Mouse (Mus musculus) spleen, postnatal 14 days (tissue): Measurements from ENCODE around the gene Cpm.

Source experiments
- DNase-seq, 2 experiments: peaks; one replicate each; pipeline ENCODE4 v3.0.0; 2021 to 2022; ENCODE audit warnings: low spot score in 2 of 2

The Cpm gene

DNA sequence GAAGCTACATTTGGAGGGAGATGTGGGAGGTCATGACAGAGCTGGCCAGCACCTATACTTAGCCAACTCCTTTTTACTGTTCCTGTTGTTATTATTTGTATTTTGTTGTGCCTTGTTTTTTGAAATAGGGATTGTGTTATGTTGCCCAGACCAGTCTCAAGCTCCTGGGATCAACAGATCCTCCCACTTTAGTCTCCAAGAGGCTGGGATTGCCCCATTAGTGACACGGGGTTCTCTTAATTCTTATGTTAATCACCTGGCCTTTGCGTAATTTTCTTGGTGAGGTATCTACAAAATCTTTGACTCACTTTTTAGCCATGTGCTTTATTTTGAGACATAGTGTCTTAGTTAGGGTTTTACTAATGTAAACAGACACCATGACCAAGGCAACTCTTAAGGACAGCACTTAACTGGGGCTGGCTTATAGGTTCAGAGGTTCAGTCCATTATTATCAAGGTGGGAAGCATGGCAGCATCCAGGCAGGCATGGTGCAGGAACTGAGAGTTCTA lies 18.7 kb downstream of the Cpm start:
- no peak for DNase-seq

DNA sequence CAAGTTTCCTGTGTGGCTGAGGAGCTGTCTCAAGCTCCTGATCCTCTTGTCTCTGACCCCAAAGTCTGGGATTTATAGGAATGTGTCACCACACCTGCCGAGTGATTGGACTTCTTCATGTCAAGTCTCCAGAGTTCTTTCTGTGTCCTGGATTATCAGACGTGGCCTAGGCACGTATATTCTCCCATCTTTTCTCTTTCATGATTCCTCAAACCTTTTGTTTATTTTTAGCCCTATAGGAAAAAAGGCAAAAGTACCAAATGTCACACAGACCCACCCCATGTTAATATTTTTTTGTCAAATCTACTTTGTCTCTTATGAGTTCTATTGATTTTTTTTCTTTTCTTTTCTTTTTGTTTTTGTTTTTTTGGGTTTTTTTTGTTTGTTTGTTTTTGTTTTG lies 19.3 kb downstream of the Cpm start:
- no peak for DNase-seq

DNA sequence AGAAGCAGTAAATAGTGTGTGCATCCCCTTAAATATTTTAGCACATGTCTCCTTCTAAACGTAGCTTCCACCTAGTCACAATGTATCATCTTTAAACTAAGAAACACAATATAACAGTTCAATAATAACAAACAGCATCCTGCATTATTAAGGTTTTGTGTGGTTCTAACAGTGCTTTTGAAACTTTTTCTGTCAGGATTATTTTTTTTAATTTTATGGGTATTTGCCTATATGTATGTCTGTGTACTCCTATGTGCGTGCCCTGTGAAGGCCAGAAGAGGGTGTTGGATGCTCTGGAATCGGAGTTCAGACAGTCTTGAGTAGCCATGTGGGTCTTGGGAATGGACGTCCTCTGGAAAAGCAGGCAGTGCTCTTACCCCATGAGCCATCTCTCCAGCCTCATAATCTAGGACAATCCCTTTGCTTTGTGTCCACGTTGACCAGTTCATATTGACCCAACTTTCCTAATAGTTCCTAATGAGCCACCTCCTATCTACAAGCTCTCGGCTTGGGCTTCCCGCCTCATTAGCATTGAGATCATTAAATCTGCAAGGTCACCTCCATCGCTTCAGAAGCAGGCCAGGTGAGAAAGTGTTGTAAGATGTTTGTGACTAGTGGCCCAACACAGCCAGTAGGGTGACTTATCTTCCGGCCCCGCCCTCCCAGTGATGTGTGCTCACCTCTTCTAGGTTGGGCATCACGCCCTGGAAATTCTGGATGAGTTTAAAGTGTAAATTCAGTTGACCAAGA lies 20.2 kb downstream of the Cpm start:
- no peak for DNase-seq

DNA sequence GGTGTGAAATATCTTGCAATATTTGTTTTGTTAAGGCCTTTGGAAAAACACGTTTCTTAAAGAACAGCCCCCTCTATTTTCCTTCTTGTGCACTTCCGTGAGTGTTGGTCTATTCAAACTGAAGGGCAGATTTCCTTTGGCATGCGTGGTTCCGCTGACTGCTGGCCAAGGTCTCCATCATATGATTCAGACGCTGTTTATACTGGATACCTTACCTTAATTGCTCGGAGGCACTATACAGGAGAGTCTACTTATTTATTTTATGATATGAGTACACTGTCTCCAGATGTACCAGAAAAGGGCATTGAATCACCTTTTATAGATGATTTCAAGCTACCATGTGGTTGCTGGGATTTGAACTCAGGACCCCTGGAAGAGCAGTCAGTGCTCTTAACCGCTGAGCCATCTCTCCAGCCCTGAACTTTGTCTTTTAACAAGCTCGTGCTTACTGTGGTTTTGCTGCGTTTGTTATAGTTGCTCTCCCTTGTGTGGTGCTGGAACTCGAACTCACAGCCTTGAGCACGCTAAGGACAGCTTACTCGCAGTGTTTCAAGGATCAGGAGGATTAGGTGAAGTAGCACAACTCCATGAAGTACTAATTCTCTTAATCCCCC lies 20.8 kb downstream of the Cpm start:
- no peak for DNase-seq

DNA sequence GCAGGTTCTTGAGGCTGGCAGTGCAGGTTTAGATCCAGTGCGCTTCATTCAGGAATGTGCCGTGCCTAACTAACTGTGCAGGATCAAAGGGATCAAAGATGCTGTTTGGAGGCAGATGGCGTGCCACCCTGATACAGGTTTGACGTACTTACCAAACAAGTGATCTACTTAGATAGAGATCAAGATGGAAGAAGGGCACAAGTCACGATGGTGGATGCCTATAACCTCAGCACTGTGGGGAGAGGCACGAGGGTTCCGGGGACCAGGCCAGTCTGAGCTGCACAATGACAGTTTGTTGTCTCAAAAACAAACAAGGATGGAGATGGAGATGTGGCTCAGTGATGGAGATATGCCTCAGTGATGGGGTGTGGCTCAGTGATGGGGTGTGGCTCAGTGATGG lies 21.4 kb downstream of the Cpm start:
- no peak for DNase-seq

DNA sequence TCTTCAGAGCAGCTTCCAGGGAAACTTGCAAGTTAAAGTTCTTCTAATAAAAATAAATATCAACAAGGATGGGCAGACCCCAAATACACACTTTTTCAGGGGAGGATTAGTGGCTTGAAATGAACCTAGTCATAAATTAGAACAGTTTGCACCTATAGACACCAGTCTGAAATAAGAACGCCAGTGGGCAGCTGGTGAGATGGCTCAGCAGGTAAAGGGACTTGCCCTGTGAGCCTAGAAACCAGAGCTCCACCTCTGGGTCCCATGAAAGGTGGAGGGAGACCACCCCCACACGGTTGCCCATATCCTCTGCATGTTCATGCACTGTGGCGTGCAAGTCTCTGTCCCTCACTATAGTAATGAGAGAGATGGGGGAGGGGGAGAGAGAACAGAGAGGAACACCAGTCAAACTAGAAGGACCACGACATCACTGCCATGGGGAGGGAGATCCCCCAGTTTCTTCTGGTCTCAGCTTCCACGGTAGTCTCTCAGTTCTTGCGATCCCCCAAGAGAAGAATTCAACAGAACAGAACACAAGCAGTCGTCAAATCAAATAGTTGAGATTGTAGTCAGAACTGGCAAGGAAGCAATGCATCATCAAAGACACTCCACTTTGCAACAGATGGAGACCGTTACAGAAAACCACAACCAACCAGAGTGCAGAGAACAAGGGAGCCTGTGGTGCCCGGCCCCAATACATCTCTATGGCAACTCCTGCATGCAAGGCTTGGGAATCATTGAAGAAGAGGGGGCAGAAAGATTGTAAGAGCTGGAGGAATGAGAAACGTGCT lies 22.5 kb downstream of the Cpm start:
- no peak for DNase-seq

DNA sequence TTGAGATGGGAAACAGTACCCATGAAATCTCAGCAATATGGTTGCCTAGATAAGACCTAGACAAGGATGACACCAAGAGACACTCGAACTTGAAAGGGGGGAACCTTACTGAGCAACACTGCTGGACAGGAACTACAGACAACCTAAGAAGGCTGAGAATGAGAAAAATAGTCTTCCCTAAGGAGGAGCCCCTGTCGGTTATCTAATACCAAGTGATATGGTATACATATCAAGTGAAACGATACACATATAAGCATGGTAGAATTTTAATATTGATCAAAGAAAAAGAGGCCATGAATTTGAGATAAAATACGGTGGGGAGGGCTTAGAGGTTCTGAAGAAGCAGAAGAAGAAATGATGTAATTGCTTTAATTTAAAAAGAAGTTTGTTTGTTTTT lies 23.1 kb downstream of the Cpm start:
- no peak for DNase-seq

DNA sequence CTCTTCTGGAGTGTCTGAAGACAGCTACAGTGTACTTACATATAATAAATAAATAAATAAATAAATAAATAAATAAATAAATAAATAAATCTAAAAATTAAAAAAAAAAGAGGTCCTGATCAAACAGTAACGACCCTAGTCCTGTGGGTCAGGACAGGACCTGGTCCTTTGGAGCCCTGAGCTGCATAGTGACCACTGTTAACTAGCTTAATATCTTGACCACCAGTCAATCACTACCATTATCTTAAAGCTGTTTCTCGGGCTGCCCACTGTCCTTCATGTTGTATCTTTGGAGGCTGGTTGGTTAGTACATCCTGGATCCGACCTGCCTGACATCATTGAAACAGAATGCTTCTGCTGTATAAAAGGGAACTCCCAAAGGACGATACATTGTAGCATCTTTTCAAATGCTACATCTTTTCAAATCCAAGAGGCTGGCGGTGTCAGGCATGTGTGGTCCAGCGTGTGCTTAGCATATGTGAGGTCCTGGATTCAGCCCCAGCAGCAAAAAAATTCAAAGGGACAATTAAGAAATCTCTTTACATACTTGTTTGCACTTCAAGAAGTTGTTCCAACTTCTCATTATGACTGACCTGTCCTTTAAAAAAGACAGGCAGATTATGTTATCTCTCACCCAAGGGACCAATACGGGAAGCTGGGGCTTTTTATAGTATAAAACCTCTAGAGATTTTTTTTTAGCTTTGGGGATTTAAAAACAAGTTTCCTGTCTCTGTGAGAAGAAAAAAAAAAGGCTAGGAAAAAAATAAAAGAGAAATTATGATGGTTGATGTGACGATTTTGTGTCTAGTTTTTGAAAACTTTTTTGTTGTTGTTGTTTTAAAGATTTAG lies 23.9 kb downstream of the Cpm start:
- no peak for DNase-seq

DNA sequence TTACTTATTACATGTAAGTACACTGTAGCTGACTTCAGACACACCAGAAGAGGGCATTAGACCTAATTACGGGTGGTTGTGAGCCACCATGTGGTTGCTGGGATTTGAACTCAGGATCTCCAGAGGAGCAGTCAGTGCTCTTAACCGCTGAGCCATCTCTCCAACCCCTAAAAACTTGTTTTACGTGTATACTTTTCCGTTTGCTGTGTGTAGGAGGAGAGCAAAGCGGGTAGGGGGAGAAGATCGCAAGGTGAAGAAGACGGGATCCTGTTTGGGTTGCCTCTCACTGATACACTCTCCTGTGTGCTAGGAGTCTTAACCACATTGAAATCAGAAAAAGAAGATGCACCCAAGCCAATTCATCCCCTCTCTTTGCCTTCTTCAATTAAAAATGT lies 24.5 kb downstream of the Cpm start:
- no peak for DNase-seq

DNA sequence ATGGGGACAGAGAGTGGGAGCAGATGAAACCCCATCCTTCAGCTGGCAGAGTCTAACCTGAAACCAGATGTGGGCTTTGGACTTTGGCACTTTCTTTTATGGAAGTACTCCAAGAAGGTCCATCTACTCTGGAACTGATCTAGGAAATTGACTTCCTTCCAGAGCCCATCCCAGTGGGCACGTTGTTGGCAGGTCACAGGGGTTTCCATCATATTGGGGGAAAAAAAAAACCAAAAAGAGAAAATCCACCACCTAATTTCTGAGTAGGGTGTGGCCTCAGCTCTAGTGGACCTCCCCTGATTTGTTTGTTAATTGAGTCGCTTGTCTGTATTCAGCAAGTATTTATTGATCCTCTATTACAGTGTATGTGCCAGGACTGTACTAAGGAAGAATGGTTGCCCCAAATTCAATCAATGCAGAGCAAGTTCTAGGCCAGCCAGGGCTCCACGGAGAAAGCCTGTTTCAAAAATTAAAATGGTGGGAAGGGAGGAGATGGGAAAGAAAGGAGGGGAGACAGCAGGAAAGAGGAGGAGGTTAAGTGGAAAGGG lies 25.4 kb downstream of the Cpm start:
- DNase-seq = no peak

DNA sequence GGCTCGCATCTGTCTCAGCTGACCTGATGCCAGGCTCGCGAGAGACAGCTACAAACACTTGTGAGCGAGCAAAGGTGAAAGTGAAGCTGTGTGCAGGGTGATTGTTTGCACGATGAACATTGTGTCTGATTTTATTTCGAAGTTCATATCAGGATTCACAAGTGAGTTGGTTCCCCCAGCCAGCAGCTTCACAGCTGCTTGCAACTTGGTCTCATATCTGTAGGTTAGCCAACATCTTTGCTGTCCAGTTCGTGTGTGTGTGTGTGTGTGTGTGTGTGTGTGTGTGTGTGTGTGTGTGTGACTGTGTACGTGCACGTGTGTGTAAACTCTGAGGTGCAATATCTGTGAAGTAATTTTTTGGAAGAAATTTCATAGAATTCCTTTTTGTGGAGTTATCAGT lies 26.2 kb downstream of the Cpm start:
- no peak for DNase-seq

DNA sequence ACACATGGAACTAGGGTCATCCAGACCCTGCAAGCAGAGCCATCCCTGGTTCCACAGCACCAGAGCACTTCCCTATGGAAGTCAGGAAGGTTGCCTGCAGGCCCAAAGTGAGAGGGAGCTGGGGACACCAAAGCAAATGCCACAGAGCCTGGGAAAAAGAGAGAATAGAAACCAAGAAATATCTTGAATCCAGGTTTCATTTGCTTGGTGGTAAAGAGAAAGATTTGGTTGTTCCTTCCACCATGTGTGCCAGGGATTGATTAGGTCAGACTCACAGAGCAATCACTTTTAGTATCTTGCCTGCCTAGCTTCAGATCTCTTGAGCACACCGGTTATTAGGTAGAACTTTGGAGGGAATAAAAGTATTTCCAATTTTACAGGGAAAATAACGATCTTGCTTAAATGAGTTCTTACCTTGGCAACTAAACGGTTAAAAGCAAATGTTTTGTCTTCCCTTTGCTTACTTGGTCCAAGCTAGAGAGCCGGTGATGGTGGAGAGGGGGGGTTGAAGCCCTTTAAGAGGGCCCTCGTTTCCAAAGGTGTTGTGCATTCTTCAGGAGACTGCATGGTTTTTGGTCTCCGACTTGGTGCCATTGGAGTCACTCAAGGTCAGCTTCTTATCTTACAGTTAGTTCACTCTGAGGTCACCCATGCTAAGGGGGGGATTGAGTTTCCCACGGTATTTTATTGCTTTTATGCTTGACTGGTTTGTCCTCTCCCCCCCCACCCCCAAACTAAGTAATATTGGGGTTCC lies 26.8 kb downstream of the Cpm start:
- no peak for DNase-seq

DNA sequence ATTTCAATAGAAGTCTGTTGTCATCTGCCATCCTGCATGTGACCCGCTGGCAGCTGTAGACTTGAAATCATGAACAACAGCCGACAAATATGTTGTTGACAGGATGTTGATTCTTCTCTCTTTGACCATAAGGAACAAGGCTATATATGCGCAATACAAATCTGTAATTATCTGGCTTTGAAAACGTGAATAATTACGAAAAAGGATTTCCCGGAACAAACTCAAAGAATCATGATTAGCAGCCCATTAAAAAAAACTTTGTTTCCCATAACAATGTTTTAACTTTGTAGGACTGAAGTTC lies 27.3 kb downstream of the Cpm start:
- DNase-seq = no peak

DNA sequence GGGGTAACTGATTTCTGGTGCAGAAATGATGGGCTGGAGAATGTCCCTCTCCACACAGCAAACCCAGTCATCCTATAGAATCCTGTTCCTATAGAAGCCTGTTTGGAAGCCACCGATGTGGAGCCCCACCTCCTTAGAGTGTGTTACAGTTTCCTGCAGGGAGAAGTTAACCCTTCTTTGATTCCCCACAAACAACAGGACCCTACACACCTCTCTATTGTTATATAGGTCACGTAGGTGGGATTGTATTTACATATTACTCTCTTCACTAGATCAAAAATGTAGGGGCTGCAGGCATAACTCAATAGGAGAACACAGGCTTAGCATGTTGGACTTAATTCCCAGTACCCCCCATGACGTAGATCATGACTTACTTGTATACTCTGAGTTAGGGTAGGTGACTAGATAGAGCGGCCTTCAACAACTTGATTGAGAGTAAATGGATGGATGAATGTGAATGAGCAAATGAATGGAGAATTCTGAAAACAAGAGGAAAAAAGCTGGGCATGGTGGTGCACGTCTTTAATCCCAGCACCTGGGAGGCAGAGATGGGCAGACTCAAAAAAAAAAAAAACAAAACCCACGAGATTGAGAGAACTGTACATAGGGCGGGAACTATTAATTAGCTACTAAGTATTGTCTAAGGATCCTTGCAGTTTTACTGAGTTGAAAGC lies 27.8 kb downstream of the Cpm start:
- no peak for DNase-seq

DNA sequence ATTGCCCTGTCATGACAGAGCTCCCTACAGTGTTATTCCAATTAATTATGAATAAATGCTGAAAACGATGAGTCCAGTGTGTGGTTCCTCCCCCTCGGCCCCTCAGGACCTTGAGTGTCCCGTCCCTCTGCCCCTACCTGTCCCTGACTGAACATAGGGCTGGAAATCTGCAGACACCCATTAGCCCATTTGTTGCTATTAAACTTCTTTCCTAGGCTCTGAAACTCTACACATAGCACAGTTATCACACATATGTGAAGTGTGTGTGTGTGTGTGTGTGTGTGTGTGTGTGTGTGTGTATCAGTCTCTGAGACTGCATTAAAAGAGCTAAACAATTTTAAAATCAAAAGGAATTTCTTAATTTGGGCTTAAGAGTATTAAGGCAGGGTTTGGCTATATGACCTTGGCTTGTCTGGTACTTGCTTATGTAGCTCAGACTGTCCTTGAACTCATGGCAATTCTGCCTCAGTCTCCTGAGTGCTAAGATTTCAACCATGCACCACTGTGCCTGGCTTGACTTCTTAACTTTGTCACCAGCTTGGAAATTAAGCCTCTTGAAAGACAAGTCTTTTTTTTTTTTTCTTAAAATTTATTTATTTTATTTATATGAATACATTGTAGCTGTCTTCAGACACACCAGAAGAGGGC lies 28.5 kb downstream of the Cpm start:
- DNase-seq = no peak

DNA sequence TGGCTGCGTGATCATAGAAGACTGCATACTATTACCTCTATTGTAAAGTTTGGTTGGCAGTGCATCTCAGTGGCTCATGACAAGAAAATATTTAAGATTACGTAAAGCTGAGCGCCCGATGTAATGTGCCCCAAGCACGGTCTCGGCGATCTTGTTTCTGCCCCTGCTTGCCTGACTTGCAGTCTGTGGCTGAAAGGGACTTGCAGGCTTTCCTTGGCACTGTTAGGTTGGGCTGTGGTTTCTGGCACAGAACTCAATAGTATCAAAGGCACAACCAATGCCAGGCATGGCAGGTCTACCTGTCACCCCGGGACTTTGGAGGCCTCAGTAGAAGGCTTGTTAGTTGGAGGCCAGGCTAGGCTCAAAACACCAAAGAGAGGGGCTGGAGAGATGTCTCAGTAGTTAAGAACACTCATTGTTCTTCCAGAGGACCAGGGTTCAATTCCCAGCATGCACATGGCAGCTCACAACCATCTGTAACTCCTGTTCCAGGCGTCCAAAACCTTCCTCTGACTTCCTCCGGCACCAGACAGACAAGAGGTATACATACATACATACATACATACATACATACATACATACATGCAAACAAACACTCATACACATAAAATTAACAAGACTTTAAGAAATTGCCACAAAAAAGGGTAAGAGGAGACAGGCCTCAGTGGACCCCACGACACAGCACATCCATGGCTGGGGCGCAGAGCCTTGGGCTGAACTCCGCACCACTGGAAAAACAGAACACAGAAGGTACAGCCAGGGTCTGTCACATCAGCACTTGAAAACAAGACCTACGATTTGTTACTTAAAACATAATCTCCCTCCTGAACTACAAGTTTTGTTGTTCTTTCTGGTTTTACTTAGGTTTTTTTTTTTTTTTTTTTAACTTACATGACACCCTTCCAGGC lies 29.5 kb downstream of the Cpm start:
- DNase-seq = no peak

DNA sequence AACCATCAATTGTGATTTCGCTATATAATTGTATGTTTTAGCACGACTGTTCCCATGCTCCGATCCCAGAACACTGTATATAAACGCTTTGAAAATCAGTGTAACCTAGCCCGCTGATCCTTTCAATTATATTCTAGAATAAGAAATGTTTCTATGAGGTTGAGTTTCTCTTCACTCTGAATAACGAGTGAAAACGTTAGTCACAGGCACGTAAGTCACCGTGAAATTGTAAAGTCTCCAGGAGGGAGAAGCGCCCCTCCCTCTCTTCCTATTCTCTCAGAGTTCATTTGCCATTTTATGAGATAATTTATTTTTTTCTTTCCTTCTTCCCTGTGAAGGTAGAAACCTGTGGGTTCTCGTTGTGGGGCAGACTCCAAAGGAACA lies 30.1 kb downstream of the Cpm start:
- DNase-seq = no peak

DNA sequence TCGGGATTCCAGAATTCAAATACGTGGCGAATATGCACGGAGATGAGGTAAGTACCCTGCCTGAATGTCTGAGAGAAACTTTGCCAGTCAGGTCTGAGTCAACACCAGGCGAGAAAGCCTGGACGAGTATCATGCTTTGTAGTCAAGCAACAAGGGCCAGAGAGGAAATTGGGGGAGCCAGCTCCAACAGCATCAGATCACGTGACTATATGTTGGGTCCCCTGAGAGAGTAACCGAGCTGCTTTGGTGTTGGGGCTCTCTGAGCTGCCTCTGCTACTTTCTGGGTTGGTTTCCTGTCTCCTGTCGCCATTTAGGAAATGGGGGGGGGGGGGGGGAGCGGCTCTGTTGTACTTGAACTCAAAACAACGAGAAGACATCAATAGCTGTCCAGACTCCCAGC lies 30.5 kb downstream of the Cpm start:
- DNase-seq = no peak
